Mouse (Mus musculus): ENCODE results near the gene Cinp.

Gene Cinp

GRCm38 (mm10) chr12:110835182-110835581 lies 53.8 kb downstream of the Cinp start:
- no peak for DNase-seq (ENCODE audit: low spot score in 2 of 2)

GRCm38 (mm10) chr12:110830293-110831024 lies 58.5 kb downstream of the Cinp start:
- no peak for DNase-seq (ENCODE audit: low spot score in 2 of 2)

GRCm38 (mm10) chr12:110828908-110829307 lies 60.0 kb downstream of the Cinp start:
- no peak for DNase-seq (ENCODE audit: low spot score in 2 of 2)

Measured in thymus, postnatal 10 days (tissue).